Mouse (Mus musculus) testis, adult 2 months (tissue): ENCODE results near the gene Rasl11a.

ENCODE experiments used
- CTCF ChIP-seq: fragments of 200-500 bp; IDR thresholded peaks from 2 replicates; pipeline ENCODE4 v1.5.1; 2012; ENCODE audit warnings: low read depth, mild to moderate bottlenecking, inconsistent platforms, low read length, moderate library complexity; ENCODE audit not compliant: control insufficient read depth, insufficient read depth, insufficient replicate concordance
- POLR2A ChIP-seq: fragments of 200-500 bp; IDR thresholded peaks from 2 replicates; pipeline ENCODE4 v1.6.1; 2012; ENCODE audit warnings: low read depth, mild to moderate bottlenecking, inconsistent platforms, low read length, moderate library complexity; ENCODE audit not compliant: control insufficient read depth

GRCm38 (mm10) chr5:146798031-146798430, 46.8 kb upstream of the Rasl11a start:
- TF ChIP-seq CTCF, result no peak
- no peak for TF ChIP-seq POLR2A
